Comparison of ENCODE assay signal across 9 mouse cellular contexts in the genomic region with DNA sequence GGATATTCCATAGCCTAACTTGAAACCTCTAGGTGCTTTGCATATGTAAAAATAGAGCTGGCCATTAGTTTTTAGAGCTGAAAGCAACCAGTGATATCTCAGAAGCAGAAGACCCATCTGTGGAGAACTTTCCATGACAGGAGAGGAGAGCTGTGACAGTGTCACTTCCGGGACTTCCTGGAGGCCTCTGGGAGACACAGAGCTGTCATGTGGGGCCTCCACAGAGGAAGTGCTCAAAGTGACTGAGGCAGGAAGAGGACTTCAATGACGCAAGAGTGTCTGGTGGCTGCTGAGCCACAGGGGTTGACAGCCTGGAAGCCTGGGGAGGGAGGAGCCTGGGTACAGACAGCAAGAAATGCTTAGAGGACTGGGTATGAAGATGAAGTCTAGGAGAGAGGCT. TPM values are rescaled to one million over a fixed set of nuclear protein-coding genes. Genes with fewer than 3 reads are reported as not detected.
DNase-seq lines count a peak whose midpoint lies in the region; ATAC-seq lines count a peak whose summit lies in the region.
"Had no signal": no experiment of that assay in that cellular context is flagged by ENCODE, and none has a peak within 500 bp of the region (broad histone marks: within the 10 kb centered on the region; RNA-seq: fewer than 3 reads in every experiment).

No protein-coding gene starts in this region.

- H3K4me2 ChIP-seq in lung, embryonic 15.5 days, result no peak overlapping the region
- H3K4me2 ChIP-seq in stomach, embryonic 15.5 days, result no peak overlapping the region
- no peak overlapping the region for H3K4me2 ChIP-seq in forebrain, embryonic 12.5 days
- H3K4me2 ChIP-seq: limb, embryonic 13.5 days had no signal

- peak; percentile 48 to 50 for DNase-seq in right cerebral cortex, postnatal 10 days (ENCODE audit: low spot score in 2 of 2)
- no peak for DNase-seq in right cerebral cortex, postnatal 36 days (ENCODE audit: low spot score in 2 of 2)
- DNase-seq in heart, postnatal 36 days, result peak; percentile 32 to 42
- DNase-seq in right cerebral cortex, adult 18-20 months, result no peak
- no peak for DNase-seq in cerebellum, postnatal 25 days

- no peaks in the 10 kb centered on the region for H3K27me3 ChIP-seq in lung, embryonic 15.5 days
- no peaks in the 10 kb centered on the region for H3K27me3 ChIP-seq in stomach, embryonic 15.5 days (replicated peaks)
- H3K27me3 ChIP-seq in forebrain, embryonic 12.5 days, result no peaks in the 10 kb centered on the region
- H3K27me3 ChIP-seq: limb, embryonic 13.5 days had no signal

- WGBS in lung, embryonic 15.5 days, result 29% methylated on average over 2 of the region's 2 CpGs
- WGBS in stomach, embryonic 15.5 days, result 43% methylated on average over 2 of the region's 2 CpGs
- WGBS in forebrain, embryonic 12.5 days, result 75% methylated on average over 2 of the region's 2 CpGs

- H3K9me3 ChIP-seq in lung, embryonic 15.5 days, result no peaks in the 10 kb centered on the region
- H3K9me3 ChIP-seq in stomach, embryonic 15.5 days, result no peaks in the 10 kb centered on the region
- H3K9me3 ChIP-seq in forebrain, embryonic 12.5 days, result no peaks in the 10 kb centered on the region
- H3K9me3 ChIP-seq: limb, embryonic 13.5 days had no signal

- peak; percentile 59; the same call in 1 of the 2 replicates for ATAC-seq in lung, embryonic 15.5 days (ENCODE audit: borderline replicate concordance, extremely low read depth, low FRiP score, low TSS enrichment)
- peak; percentile 62; the same call in 1 of the 2 replicates for ATAC-seq in stomach, embryonic 15.5 days (ENCODE audit: insufficient read depth, low FRiP score, low read depth)
- ATAC-seq in forebrain, embryonic 12.5 days (ENCODE audit: low FRiP score), result no peak

- intact Hi-C loops in heart, postnatal 36 days (cut with DNase I), result no loop called here

- H3K36me3 ChIP-seq in lung, embryonic 15.5 days, result no peaks in the 10 kb centered on the region
- no peaks in the 10 kb centered on the region for H3K36me3 ChIP-seq in stomach, embryonic 15.5 days
- no peaks in the 10 kb centered on the region for H3K36me3 ChIP-seq in forebrain, embryonic 12.5 days (replicated peaks)
- H3K36me3 ChIP-seq: limb, embryonic 13.5 days had no signal

- H3K4me3 ChIP-seq in lung, embryonic 15.5 days, result no peak overlapping the region
- H3K4me3 ChIP-seq in stomach, embryonic 15.5 days (replicated peaks), result no peak overlapping the region
- H3K4me3 ChIP-seq in forebrain, embryonic 12.5 days (replicated peaks), result no peak overlapping the region
- H3K4me3 ChIP-seq: limb, embryonic 13.5 days had no signal

- H3K9ac ChIP-seq in lung, embryonic 15.5 days, result no peak overlapping the region
- no peak overlapping the region for H3K9ac ChIP-seq in stomach, embryonic 15.5 days
- H3K9ac ChIP-seq in forebrain, embryonic 12.5 days, result no peak overlapping the region
- H3K9ac ChIP-seq: limb, embryonic 13.5 days had no signal

- 0 out of 2 replicates have a peak, but pooled peaks cover 6% of the 10 kb centered on the region for H3K4me1 ChIP-seq in lung, embryonic 15.5 days
- H3K4me1 ChIP-seq in stomach, embryonic 15.5 days, result no peaks in the 10 kb centered on the region
- H3K4me1 ChIP-seq in forebrain, embryonic 12.5 days, result no peaks in the 10 kb centered on the region
- H3K4me1 ChIP-seq: limb, embryonic 13.5 days had no signal

- no peak overlapping the region for H3K27ac ChIP-seq in lung, embryonic 15.5 days
- H3K27ac ChIP-seq in stomach, embryonic 15.5 days, result no peak overlapping the region
- H3K27ac ChIP-seq in forebrain, embryonic 12.5 days, result no peak overlapping the region
- H3K27ac ChIP-seq: limb, embryonic 13.5 days had no signal

RNA-seq across cellular contexts. Expression of a gene that starts 6.2 kb away (rescaled TPM):
- total RNA-seq in heart, postnatal 36 days (2021), result 10 to 100 TPM in 1 of 2 experiments, 1 to 10 TPM in 1; 9.0 to 21.8 TPM
- 8.7 and 11.8 TPM in 2 replicates for polyA plus RNA-seq in lung, embryonic 15.5 days (2015; fragmentation: Nextera tagmentation; extraction: Ambion mirVana)
- 5.1 and 6.7 TPM in 2 replicates for polyA plus RNA-seq in stomach, embryonic 15.5 days (2015; fragmentation: Nextera tagmentation; extraction: Ambion mirVana)
- 2.6 and 3.8 TPM in 2 replicates for polyA plus RNA-seq in forebrain, embryonic 12.5 days (2016; fragmentation: Nextera tagmentation; extraction: Ambion mirVana)

RNA-seq across cellular contexts. Expression of a gene that starts 52.7 kb away (rescaled TPM):
- under 1 TPM; 0.14 to 0.22 TPM for total RNA-seq in heart, postnatal 36 days (2021)
- 3.6 and 3.8 TPM in 2 replicates for polyA plus RNA-seq in lung, embryonic 15.5 days (2015; fragmentation: Nextera tagmentation; extraction: Ambion mirVana)
- polyA plus RNA-seq in stomach, embryonic 15.5 days (2015; fragmentation: Nextera tagmentation; extraction: Ambion mirVana), result 12.2 and 14.6 TPM in 2 replicates
- 2.2 and 3.0 TPM in 2 replicates for polyA plus RNA-seq in forebrain, embryonic 12.5 days (2016; fragmentation: Nextera tagmentation; extraction: Ambion mirVana)

Comparison
In these comparisons a context has a peak if more than half of its experiments do, and no peak if none do; other contexts are left out.
1. DNase-seq: peak in right cerebral cortex, postnatal 10 days (2 of 2) and heart, postnatal 36 days (2 of 2); none in right cerebral cortex, postnatal 36 days (0 of 2), right cerebral cortex, adult 18-20 months (single experiment) and cerebellum, postnatal 25 days (0 of 2).